Mouse (Mus musculus): ENCODE measurements around the gene Ces1d. TPM values are rescaled to one million over a fixed set of nuclear protein-coding genes. Genes with fewer than 3 reads are reported as not detected.
A peak's percentile ranks its signal among the peaks of the same experiment; 100 is the strongest.

Ces1d gene
- polyA plus RNA-seq, 1 experiment from 2014 or later: 17.6 TPM

DNA sequence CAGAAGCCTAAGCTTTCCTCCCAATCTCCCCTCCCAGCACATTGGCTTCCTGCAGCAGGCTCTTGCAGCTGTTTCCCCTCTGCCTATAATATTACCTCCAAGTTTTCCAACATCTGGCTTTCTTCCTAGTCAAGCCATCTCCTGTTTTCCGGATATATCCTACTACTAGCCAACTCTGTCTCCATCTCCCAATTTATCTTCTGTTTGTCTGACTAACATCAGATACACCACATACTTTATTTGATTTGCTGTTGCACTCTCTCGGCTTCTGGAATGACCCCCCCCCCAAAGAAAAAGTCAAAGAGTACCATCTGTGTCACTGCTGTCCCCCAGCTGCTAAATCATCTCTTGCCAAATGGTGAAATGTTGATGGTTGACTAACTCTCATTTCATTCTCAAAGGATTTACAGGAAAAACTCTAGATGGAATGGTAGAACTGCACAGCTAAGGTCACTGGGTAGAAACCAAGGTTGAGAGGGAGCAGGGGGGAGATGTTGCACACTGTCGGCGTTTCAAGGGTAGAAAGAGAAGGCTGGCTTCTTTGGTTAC, 17.0 kb downstream of the Ces1d start:
- H3K27ac ChIP-seq (ENCODE audit: low read depth): no peak overlapping the region
- no peaks in the 10 kb centered on the region for H3K36me3 ChIP-seq (ENCODE audit: insufficient read depth)
- H3K27me3 ChIP-seq (ENCODE audit: insufficient read depth, low read length): no peaks in the 10 kb centered on the region
- H3K4me2 ChIP-seq: no peak overlapping the region
- TF ChIP-seq CTCF (IDR thresholded peaks at IDR 0.05; ENCODE audit: low read depth): no peak
- ATAC-seq (ENCODE audit: insufficient read depth) (peak; percentile 93), DNase-seq (peak; percentile 94)
- H3K9ac ChIP-seq: no peak overlapping the region
- H3K4me3 ChIP-seq (ENCODE audit: low read depth, low read length): no peak overlapping the region
- H3K9me3 ChIP-seq (ENCODE audit: low read depth, low read length): no peaks in the 10 kb centered on the region
- WGBS: 27% methylated on average over 4 of the region's 4 CpGs
- H3K4me1 ChIP-seq (ENCODE audit: insufficient read depth): no peaks in the 10 kb centered on the region

DNA sequence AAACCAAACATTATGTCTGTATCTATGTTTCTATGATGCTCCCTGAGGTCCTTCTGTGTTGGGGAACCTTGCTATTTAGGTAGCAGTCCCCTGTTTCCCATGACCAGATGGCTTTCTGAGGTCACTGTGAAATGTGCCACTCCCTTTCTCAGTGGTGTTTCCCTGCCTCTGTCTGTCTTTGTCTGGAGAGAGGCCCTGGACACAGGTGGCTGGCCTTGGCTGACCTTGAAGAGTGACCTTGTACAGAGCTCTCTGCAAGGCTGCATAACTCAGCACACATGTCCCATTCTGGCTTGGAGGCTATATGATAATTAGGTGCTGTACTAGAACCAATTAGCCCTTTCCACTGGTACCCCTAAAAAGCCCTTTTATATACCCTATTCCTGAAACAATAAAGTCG, 21.0 kb downstream of the Ces1d start:
- Histone ChIP-seq H3K9ac (no peak overlapping the region), H3K4me3 (ENCODE audit: low read depth, low read length) (no peak overlapping the region), H3K27me3 (ENCODE audit: insufficient read depth, low read length) (no peaks in the 10 kb centered on the region), H3K9me3 (ENCODE audit: low read depth, low read length) (no peaks in the 10 kb centered on the region), H3K4me1 (ENCODE audit: insufficient read depth) (no peaks in the 10 kb centered on the region), H3K4me2 (no peak overlapping the region), H3K36me3 (ENCODE audit: insufficient read depth) (no peaks in the 10 kb centered on the region), H3K27ac (ENCODE audit: low read depth) (no peak overlapping the region)
- DNase-seq: no peak
- WGBS: 61% methylated on average over 1 of the region's 1 CpGs
- no peak for TF ChIP-seq CTCF (IDR thresholded peaks at IDR 0.05; ENCODE audit: low read depth)
- no peak for ATAC-seq (ENCODE audit: insufficient read depth)

DNA sequence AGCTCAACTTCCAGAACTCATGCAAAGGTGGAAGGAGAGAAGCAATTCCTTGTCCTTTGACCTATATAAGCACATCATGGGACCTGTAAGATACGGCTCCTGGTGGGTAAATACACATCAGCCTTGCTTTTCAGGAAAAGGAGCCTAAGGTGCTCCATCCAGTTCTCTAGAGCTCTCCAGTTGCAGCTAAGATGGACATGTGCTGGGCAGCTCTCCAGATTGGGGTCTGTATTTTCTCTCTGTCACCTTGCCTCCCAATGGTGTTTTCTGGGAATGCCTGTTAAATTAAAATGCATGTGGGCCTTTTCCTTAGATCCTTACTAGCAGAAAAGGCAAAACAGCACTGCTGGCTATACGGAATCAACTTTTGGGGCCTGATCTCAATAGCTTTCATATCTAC, 23.1 kb downstream of the Ces1d start:
- ATAC-seq (ENCODE audit: insufficient read depth) (no peak), DNase-seq (no peak)
- no peak for TF ChIP-seq CTCF (IDR thresholded peaks at IDR 0.05; ENCODE audit: low read depth)
- H3K9ac ChIP-seq: no peak overlapping the region
- H3K4me1 ChIP-seq (ENCODE audit: insufficient read depth): no peaks in the 10 kb centered on the region
- H3K27ac ChIP-seq (ENCODE audit: low read depth): no peak overlapping the region
- no peaks in the 10 kb centered on the region for H3K9me3 ChIP-seq (ENCODE audit: low read depth, low read length)
- no peak overlapping the region for H3K4me3 ChIP-seq (ENCODE audit: low read depth, low read length)
- no peaks in the 10 kb centered on the region for H3K36me3 ChIP-seq (ENCODE audit: insufficient read depth)
- H3K4me2 ChIP-seq: no peak overlapping the region
- H3K27me3 ChIP-seq (ENCODE audit: insufficient read depth, low read length): no peaks in the 10 kb centered on the region
- WGBS: 85% methylated on average over 2 of the region's 2 CpGs

DNA sequence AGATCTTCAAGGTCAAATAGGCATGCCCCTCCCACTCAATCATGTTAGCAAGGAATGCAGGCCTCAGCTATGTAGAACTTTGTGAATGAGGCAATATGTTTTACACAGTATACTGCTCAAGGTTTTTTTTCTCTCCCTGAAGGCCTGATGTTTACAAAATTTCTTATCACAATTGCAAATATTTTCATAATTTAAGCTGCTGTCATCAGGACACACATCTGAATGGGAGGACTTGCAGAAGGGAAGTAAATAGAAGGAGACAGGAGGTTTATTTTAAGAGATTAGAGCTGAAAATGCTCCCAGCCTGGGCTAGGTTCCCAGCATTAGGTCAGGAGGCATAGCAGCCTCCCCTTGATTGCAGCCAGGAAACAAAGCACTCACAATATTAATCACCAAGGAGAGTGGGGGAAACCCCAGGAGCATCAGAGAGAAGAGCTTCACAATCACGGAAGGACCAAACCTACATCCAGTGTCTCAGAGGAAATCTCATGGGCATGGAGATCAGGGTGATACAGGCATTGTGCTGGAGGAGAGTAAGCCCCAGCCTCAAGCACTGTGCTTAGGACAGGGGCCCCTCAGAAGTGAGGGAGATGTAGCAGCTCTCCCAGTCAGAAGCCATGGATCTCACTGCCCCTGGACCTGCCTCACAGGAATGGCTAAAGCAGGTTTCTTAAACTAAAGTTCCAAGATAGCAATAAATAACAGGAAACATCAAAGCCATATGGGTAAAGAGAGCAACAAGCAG, 25.6 kb downstream of the Ces1d start:
- peak; percentile 74 for DNase-seq
- no peaks in the 10 kb centered on the region for H3K9me3 ChIP-seq (ENCODE audit: low read depth, low read length)

DNA sequence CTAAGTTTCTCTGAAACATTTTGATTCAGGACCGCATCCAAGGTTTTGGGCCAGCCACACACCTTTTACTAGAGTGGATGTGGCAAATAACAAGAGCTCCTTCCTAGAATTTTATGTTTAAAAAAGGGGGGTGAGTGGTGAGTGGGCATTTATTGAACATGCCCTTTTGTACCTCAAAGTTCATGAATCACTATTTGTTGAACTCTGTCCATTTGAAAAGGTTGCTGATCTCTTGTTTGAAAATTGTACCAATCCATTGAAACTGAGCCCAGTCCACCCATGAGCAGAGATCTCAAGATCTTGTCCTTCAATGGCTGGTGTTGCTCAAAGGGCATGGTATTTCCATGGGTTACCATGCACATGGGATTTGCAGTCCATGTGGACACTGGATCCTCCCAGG, 34.3 kb downstream of the Ces1d start:
- Histone ChIP-seq H3K36me3 (ENCODE audit: insufficient read depth) (no peaks in the 10 kb centered on the region), H3K9me3 (ENCODE audit: low read depth, low read length) (no peaks in the 10 kb centered on the region), H3K4me3 (ENCODE audit: low read depth, low read length) (no peak overlapping the region), H3K27ac (ENCODE audit: low read depth) (no peak overlapping the region), H3K27me3 (ENCODE audit: insufficient read depth, low read length) (no peaks in the 10 kb centered on the region), H3K4me1 (ENCODE audit: insufficient read depth) (no peaks in the 10 kb centered on the region), H3K9ac (no peak overlapping the region), H3K4me2 (no peak overlapping the region)
- ATAC-seq (ENCODE audit: insufficient read depth) (no peak), DNase-seq (no peak)
- WGBS: 86% methylated on average over 1 of the region's 1 CpGs
- TF ChIP-seq CTCF (IDR thresholded peaks at IDR 0.05; ENCODE audit: low read depth): no peak

More for the DNA sequence above, 25.6 kb downstream of the Ces1d start:
- Histone ChIP-seq H3K4me1 (ENCODE audit: insufficient read depth) (no peaks in the 10 kb centered on the region), H3K27me3 (ENCODE audit: insufficient read depth, low read length) (no peaks in the 10 kb centered on the region), H3K27ac (ENCODE audit: low read depth) (no peak overlapping the region), H3K4me3 (ENCODE audit: low read depth, low read length) (no peak overlapping the region), H3K9ac (no peak overlapping the region), H3K4me2 (no peak overlapping the region), H3K36me3 (ENCODE audit: insufficient read depth) (no peaks in the 10 kb centered on the region)
- 20% methylated on average over 1 of the region's 1 CpGs for WGBS
- peak; percentile 87 for ATAC-seq (ENCODE audit: insufficient read depth)
- TF ChIP-seq CTCF (IDR thresholded peaks at IDR 0.05; ENCODE audit: low read depth): no peak

DNA sequence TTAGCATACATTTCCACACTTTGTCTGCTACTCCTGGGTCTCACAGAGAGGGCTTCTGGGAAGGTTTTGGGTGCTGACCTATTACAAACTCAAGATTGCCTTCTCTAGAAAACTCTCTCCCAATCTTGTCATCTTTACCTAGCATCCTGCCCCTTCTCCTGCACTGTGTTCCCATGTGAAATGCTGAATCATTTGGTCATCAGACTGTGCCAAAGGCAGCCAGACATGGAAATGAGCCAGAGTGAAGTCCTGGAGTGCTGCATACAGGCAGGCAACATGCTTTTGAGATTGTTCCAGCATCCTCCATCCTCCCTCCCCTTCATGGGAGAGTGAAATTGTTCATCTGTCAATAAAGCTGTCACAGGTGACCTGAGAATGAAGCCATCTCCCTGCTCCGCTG, 46.2 kb downstream of the Ces1d start:
- no peak overlapping the region for H3K4me2 ChIP-seq
- no peak for ATAC-seq (ENCODE audit: insufficient read depth)
- TF ChIP-seq CTCF (IDR thresholded peaks at IDR 0.05; ENCODE audit: low read depth): no peak
- H3K4me3 ChIP-seq (ENCODE audit: low read depth, low read length): no peak overlapping the region
- no peaks in the 10 kb centered on the region for H3K36me3 ChIP-seq (ENCODE audit: insufficient read depth)
- no peaks in the 10 kb centered on the region for H3K4me1 ChIP-seq (ENCODE audit: insufficient read depth)
- H3K9ac ChIP-seq: no peak overlapping the region
- no peaks in the 10 kb centered on the region for H3K27me3 ChIP-seq (ENCODE audit: insufficient read depth, low read length)
- no peak for DNase-seq
- H3K9me3 ChIP-seq (ENCODE audit: low read depth, low read length): no peaks in the 10 kb centered on the region
- no peak overlapping the region for H3K27ac ChIP-seq (ENCODE audit: low read depth)
- 90% methylated on average over 1 of the region's 1 CpGs for WGBS

DNA sequence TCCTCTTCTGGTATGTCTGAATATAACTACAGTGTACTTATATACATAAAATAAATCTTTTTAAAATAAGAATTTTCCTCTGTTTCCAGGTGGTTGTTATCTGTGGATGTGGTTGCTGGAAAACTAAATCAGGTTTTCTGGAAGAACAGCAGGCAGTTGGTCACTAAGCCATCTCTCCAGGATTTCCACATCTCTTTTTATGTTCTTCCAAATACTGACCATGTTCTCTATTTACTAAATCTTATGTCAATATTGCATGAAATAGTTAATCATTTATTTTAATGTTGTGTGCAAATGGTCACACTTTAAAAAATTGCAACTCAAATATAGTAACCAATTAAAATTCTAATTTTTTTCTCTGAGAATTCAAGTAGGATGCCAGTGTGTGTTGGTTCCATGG, 50.3 kb downstream of the Ces1d start:
- no peak for TF ChIP-seq CTCF (IDR thresholded peaks at IDR 0.05; ENCODE audit: low read depth)
- DNase-seq: no peak
- Histone ChIP-seq H3K4me2 (no peak overlapping the region), H3K9me3 (ENCODE audit: low read depth, low read length) (no peaks in the 10 kb centered on the region), H3K4me1 (ENCODE audit: insufficient read depth) (no peaks in the 10 kb centered on the region), H3K27ac (ENCODE audit: low read depth) (no peak overlapping the region), H3K4me3 (ENCODE audit: low read depth, low read length) (no peak overlapping the region), H3K9ac (no peak overlapping the region), H3K36me3 (ENCODE audit: insufficient read depth) (no peaks in the 10 kb centered on the region), H3K27me3 (ENCODE audit: insufficient read depth, low read length) (no peaks in the 10 kb centered on the region)
- no peak for ATAC-seq (ENCODE audit: insufficient read depth)

Measured in lung, embryonic 14.5 days (tissue).